Mouse (Mus musculus) retina, postnatal 7 days (tissue): ENCODE measurements around the gene Ndufb6.
"Not testable (repeated sequence)": the region's sequence is repeated elsewhere in the genome, so short reads cannot be mapped to it uniquely, and the experiment has no call there.

Source experiments
- DNase-seq: peaks from one replicate; pipeline ENCODE4 v3.0.0-alpha.2; 2012; ENCODE audit warnings: low read depth, low spot score

The Ndufb6 gene

GRCm38 (mm10) chr4:40279276-40279900, at the start of gene Ndufb6:
Gene Ndufb6, minus strand, starts transcription at chr4:40279421.
- peak; percentile 90 for DNase-seq

GRCm38 (mm10) chr4:40327161-40327560, 47.9 kb upstream of the Ndufb6 start:
- DNase-seq = no peak

- no peak for DNase-seq
These were observed 45.4 kb upstream of the Ndufb6 start for GRCm38 (mm10) chr4:40324620-40325019.

DNA sequence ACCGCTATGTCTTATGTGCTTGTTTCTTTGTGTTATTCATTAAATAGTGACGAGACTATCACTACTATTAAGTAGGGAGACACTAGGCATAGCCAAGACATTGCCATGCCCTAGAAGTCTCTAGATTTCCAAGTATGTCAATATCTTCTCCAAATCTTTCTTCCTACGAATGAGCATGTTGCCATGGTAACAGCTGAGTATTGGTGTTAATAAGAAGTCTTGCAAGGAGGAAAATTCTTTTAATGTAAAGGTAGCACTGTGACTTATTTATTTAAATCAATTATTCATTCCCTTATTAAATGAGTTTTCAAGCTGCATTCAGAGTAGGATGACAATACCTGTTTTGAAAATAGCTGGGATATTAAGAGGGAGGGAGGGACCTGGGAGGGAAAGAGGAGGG, 38.2 kb upstream of the Ndufb6 start:
- no peak for DNase-seq

DNA sequence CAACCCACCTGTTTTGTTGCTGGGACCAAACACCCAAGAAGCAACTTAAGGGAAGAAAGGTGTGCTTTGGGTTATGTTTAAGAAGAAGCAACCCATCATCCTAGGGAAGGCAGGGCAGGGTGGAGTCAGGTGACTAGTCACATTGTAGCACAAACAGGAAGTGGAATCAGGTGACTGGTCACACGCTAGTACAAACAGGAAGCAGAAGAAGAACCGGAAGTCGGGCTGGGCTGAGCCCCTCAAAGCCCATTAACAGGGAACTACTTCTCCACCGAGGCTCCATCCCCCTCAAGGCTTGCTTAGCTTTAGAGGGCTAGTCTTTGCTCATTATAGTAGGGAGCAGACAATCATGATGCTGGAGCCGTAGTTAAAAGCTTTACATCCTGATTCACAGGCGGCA, 33.8 kb upstream of the Ndufb6 start:
- DNase-seq = no peak

DNA sequence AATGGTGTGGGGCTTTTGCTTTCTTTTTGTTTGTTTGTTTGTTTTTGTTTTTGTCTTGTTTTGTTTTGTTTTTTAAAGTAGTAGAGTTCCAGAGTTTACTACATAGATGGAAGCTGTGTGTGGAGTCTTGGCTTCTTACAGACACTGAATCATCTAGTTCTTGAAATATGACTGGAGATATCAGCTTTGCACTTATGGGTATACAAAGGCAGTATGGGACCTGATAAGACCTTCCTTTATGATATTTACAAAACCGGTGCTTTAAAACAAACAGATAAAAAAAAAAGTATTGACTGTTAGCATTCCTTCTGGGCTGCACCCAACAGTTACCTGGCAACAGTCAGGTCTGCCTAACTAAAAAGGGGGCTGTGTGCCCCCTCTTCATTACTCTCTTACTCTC, 33.0 kb upstream of the Ndufb6 start:
- DNase-seq = no peak

- DNase-seq = no peak
These were observed 31.7 kb upstream of the Ndufb6 start for GRCm38 (mm10) chr4:40310796-40311383.

GRCm38 (mm10) chr4:40309682-40310081, 30.5 kb upstream of the Ndufb6 start:
- no peak for DNase-seq

DNA sequence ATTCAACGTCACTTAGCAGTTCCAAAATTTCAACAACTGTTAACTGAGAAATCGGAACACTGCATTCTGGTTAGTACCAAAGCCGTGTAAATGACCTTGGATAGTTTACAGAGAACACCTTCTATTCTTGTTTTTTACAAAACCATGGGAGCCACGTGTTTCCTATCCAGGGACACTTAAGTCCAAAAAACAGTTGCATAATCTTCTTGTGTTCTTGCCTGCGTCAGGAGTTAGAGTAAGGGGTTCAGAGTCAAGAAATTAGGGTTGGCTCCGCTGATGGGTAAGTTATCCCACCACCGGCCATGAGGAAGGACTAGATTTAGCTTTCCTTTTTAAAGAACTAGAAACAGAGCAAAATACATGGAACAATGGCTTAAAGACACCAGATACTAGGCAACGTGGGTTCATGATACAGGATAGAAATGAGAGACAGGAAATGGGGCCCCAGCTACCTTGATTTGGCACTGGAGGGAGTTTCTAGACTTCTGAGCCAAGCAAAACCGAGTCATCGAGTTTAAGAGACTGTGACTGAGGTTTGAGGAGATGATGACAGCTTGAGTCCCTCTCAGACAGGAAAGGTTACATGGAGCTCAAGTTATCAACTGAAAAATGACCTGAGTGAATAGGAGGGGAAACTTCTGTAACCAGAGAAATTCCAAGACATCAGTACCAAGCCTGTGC, 23.4 kb upstream of the Ndufb6 start:
- no peak for DNase-seq

DNA sequence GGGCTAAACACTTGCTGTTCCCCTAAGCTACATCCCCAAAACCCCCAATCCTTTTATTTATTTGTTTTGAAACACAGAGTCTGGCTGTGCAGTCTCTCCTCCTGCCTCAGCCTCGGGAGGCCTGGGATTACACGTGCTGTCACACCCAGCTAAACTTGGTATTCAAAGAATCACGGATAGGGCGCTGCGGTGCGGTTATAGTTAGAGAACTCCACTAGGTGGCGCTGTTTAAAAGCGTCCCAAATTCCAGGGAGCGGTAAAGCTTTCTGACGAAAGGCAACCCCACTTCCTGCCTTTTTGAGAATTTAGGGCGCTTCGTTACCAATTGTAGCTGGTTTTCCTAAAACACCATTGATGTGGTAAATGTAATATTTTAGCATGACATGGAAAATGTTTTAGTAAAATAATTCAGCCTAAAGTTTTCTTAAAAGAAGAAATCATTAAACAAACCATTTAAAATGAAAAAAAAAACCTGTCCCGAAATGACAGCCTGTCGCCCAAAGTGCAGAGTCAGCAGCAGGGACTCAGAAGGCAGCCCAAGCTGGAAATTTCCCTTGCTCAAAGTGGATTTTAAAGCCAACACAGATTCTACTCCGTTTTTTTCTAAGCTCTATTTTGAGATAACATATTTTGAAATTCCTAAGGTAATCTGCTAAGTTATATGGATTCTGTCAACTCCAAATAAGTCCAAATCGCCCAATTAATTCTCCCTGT, 22.0 kb upstream of the Ndufb6 start:
- peak; percentile 71 for DNase-seq

DNA sequence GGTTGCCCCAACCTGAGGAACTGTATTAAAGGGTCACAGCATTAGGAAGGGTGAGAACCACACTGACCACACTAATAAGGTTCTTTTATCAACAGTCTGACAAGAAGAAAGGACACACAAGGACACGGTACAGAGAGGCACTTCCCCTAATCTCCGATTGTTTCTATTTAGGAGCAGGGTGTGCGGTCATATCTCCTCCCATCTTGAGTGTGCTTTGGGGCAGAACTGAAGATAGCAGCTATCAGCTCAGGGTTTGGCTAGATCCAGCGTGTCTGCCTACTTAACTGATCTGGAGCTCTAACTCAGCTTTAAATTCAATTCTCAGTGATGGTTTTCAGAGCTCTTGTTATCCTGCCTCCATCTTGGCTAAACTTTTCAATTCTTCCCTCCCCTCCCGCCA, 19.9 kb upstream of the Ndufb6 start:
- DNase-seq = no peak

DNA sequence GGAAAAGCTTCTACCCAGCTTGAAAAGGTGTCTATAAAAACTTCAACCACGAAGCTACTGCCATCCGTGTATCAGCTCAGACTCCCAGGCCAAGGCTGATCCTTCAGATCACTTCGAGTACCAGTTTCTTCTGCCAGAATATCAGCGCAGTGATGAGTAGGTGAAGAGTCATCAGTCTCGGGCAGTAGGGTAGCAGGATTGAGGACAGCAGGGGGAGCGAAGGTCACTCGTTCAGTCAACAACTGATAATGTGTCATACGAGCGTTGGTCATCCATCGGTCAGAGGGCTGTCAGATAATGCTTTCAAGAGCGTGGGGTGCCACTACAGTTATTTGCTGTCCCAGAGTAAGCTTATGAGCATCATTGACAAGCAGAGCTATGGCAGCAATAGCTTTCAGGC, 12.3 kb upstream of the Ndufb6 start:
- DNase-seq = not testable (repeated sequence)

- no peak for DNase-seq
These were observed 9.8 kb upstream of the Ndufb6 start for GRCm38 (mm10) chr4:40289046-40289445.

GRCm38 (mm10) chr4:40287415-40287814, 8.2 kb upstream of the Ndufb6 start:
- no peak for DNase-seq

DNA sequence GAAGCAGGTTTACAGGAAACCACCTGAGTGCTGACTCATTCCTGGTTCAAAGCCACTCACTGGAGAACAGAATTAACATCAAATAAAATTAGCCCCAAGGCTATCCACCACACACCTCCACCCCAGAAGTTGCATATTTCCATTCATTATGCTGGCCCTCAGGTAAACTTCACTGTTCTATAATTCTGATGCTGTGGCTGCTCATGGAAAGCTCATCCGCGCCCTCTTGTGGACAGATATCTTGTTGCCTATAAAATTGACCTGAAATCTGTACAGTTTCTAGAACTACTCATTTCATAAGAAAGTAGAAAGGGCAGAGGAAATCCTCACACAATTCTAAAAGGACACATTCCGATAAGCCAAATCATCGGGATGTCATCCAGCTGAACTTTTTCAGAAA, 6.4 kb upstream of the Ndufb6 start:
- DNase-seq = peak; percentile 53

DNA sequence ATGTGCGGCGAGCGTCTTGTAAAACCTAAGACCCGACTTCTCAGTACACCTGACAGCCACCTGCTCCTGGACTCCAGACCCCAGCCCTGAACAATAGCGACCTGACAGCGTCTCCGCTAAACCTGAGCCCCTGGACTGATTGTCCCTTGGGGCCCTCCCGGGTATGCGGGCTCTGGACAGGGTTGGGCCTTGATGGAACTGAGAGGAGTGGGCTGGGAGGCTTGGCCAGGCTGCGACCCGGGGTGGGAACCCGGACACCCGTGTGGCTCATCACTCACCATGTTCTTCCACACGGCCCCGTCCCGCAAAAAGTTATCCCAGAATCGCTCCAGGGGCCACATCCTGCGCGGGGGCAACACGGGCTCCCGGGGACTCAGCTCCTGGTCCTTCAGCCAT, 343 bp downstream of the Ndufb6 start:
- DNase-seq = no peak

DNA sequence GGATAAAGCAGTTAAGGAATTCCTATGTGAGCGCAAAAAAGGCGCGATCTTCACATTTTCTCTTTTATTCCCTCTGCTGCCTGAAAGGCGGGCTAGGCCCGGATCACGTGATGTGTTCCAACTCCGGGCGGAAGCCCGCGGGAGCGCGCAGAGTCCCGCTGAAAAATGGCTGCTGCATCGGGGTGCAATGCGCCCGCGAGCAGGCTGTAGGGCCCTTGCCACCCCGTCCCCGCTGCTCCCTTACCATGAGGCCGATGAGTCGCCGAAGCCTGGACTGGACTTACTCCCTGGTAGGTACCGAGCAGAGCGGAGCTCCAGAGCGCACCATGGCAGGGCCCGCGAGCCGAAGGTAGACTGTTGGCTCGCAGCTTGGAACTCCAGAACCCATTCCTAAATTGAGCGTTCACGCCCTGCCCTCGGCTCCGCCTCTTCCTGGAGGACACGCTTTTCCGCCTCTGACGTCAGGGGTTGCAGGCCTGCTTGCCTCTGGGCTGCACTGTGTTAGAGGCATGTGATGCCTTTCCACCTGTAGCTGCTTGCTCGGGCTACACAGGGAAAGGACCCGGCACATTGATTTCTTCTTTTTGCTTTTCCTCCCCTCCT, 9.7 kb downstream of the Ndufb6 start, which contains the start of the genes Smim27 and Topors:
Gene Smim27, plus strand, starts transcription at position 150 of the 603 bp plus-strand sequence.
Gene Topors, minus strand, starts transcription at position 421 of the 603 bp plus-strand sequence.
- DNase-seq = peak; percentile 83

DNA sequence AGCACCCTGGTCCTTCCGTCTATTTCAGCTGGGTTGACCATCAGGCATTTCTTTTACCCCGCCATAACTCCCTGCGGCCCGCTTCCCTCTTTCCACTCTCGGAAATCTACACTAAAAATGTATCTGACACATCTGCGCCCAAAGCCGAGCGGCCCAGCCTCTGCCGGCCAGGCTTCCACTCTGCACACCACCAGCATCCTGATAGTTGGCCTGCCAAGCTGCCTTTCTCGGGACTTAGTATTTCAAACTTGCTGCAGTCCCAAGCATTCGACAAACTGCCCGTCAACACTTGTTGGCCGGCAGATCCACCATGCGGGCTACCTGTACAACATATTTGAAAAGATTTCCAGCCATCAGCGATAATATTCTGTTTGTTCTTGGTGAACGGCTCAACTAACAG, 10.4 kb downstream of the Ndufb6 start:
- no peak for DNase-seq

DNA sequence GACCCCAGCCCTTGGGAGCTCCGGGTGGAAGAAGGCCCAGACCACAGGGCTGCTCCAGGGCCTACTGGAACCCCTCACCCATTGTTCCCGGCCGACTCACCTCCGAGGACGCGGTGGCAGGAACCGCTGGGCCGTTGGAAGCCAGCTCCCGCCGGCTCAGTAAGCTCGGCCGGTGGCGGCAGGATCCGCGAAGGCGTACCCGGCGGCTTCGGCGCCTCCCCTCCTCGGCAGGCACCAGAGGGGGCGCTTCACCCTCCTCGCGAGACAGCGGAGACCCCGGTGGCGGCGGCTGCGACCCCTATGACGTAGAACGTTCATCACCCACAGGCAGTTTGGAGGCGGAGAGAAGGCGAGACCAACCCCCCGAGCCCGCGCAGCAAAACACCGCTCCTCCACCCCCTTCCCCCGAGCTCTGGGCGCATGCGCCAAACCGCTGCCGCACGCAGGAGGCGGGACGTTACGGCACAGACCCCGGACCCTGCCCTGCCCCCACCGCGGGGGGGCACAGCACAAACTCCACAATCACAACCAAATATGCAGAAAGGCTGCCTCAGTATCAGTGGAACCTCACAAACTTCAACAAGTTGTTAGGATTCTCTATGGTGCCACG, 10.9 kb downstream of the Ndufb6 start:
- peak; percentile 79 for DNase-seq

- no peak for DNase-seq
These were observed 11.5 kb downstream of the Ndufb6 start for GRCm38 (mm10) chr4:40267681-40268080.

- no peak for DNase-seq
These were observed 14.9 kb downstream of the Ndufb6 start for GRCm38 (mm10) chr4:40264321-40264720.
